Mouse (Mus musculus) spleen, adult 2 months (tissue): Measurements from ENCODE around the gene Hic1. TPM values are rescaled to one million over a fixed set of nuclear protein-coding genes. Genes with fewer than 3 reads are reported as not detected.
A peak's percentile ranks its signal among the peaks of the same experiment; 100 is the strongest.

Source experiments
- DNase-seq, 2 experiments: peaks; one replicate each; pipeline versions ENCODE4 v3.0.0 to v3.0.0-alpha.2; 2012 to 2021; ENCODE audit warnings: low spot score in 2 of 2, low read depth in 1 of 2
- H3K27ac ChIP-seq: fragments of 200-500 bp; 2 replicates; pipeline ENCODE4 v1.5.1; 2012; ENCODE audit warnings: low read length, inconsistent platforms; ENCODE audit not compliant: insufficient read depth
- H3K27me3 ChIP-seq: fragments of 200-500 bp; 2 replicates; pipeline ENCODE4 v1.6.1; 2012; ENCODE audit warnings: mild to moderate bottlenecking, moderate library complexity, low read length, inconsistent platforms; ENCODE audit not compliant: control insufficient read depth, insufficient read depth
- H3K36me3 ChIP-seq: fragments of 200-500 bp; 2 replicates; pipeline ENCODE4 v1.6.1; 2012; ENCODE audit warnings: mild to moderate bottlenecking, low read length, inconsistent platforms; ENCODE audit not compliant: control insufficient read depth, insufficient read depth
- H3K4me1 ChIP-seq: fragments of 200-500 bp; 2 replicates; pipeline ENCODE4 v1.6.1; 2011; ENCODE audit warnings: inconsistent platforms; ENCODE audit not compliant: control insufficient read depth, insufficient read depth, insufficient read length
- H3K4me3 ChIP-seq: fragments of 200-500 bp; 2 replicates; pipeline ENCODE4 v1.5.1; 2011; ENCODE audit warnings: mild to moderate bottlenecking, inconsistent platforms; ENCODE audit not compliant: insufficient read depth, insufficient read length; ENCODE audit errors: extremely low read depth
- CTCF ChIP-seq: fragments of 200-500 bp; IDR thresholded peaks from 2 replicates; pipeline ENCODE4 v1.5.1; 2011; ENCODE audit warnings: mild to moderate bottlenecking, inconsistent platforms; ENCODE audit not compliant: insufficient read depth, insufficient read length, insufficient replicate concordance; ENCODE audit errors: extremely low read depth
- POLR2A ChIP-seq: fragments of 200-500 bp; IDR thresholded peaks from 2 replicates; pipeline ENCODE4 v1.6.1; 2011; ENCODE audit warnings: low read depth, low read length, inconsistent platforms
- WGBS: fragments of 180-500 bp; shearing (Covaris S2); methylation state at CpG from one replicate; pipeline ENCODE4 v1.1.7; 2018; 5-methylcytosine and 5-hydroxymethylcytosine counted together
- polyA plus RNA-seq: library from polyadenylated mRNA; depleted of rRNA; stranded (reverse); fragments of >200 nt; gene quantifications from 2 replicates; pipeline ENCODE4 v1.2.3, GENCODE M21; 2012; rRNA removed

The Hic1 gene
- 9.2 and 13.2 TPM in 2 replicates for polyA plus RNA-seq

DNA sequence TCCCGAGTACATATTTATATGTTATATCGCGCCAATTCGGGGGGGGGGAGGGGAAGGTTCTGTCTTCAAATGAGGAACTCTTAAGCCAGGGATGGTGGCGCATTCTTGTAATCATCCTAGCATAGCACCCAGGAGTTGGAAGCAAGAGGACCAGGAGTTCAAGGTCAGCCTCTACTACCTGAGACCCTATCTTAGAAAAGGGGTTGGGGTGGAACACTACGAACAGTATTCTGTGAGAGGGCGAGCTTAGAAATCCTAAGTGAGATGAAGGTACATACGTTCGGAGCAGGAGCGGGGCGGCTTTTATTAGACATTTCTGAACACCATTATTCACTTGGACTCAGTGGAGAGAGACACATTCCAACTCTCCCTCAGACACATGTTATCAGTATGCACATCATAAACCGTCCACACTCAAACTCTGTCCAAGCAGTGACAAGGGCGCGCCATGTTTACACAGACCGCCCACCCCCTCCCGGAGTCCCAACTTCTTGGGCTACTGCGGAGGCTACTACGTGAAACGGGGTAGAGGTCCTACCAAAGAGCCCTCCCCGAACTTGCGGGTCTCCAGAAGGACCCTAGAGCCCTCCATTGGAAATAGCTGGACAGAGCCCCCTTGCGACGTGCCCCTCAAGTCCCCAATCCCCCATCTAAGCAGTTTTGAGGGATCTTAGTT lies at the start of gene Hic1:
Gene Hic1 (minus strand): TSS at position 115 of the 676 bp plus-strand sequence.
- 10% methylated on average over 23 of the region's 23 CpGs for WGBS
- H3K4me3 ChIP-seq = peak within 1 kb of the TSS; percentile 51
- H3K27me3 ChIP-seq = peaks cover 46% of the 10 kb centered on the region
- no peak for DNase-seq
- H3K4me1 ChIP-seq = peaks cover 59% of the 10 kb centered on the region
- TF ChIP-seq CTCF (no peak), POLR2A (no peak)
- H3K27ac ChIP-seq = peak within 1 kb of the TSS; percentile 41
- H3K36me3 ChIP-seq = no peaks in the 10 kb centered on the region

DNA sequence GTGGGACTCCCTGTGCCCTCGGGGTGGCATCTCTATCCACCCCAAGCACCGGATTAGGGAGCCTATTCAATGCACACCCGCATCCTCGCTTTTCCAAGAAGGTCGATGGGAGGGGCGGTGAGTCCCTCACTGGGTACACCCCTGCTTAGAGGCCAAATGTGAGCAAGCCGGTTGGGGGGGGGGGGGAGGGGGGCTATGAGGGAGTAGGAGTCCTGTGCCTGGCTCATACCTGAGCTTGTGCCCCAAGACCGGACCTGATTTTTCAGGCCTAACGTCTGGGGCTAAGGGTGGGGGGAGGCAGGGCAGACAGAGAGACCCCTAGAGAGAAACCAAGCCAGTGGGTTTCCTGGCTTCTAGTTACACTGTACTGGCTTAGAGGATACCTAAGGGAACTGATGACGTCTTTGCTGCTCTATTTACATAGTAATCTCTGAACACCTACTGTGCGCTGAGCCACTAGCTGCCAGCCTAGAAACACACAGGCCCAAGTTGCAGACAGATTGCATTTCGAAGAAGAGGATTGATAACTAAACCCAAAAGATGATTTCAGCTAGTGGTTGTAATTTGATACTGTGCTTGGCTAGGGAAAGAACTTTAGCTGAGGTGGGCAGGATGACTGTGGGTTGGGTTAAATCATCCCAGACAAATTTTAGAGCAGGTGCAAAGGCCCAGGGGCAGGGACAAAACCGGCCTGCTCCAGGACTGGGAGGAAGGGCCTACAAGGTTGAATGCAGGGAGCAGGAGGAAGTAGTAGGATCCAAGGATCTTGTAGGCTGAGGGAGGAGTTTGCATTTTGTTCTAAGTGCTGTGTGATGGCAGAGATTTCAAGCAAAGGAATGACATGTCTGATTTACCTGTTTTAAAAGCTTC lies 45.0 kb upstream of the Hic1 start:
- peaks cover 5% of the 10 kb centered on the region; the same call in 1 of the 2 replicates for H3K4me1 ChIP-seq
- no peak for DNase-seq
- no peak overlapping the region for H3K4me3 ChIP-seq
- no peak overlapping the region for H3K27ac ChIP-seq
- H3K36me3 ChIP-seq = no peaks in the 10 kb centered on the region
- 68% methylated on average over 13 of the region's 13 CpGs for WGBS
- H3K27me3 ChIP-seq = no peaks in the 10 kb centered on the region
- TF ChIP-seq POLR2A (no peak), CTCF (no peak)

DNA sequence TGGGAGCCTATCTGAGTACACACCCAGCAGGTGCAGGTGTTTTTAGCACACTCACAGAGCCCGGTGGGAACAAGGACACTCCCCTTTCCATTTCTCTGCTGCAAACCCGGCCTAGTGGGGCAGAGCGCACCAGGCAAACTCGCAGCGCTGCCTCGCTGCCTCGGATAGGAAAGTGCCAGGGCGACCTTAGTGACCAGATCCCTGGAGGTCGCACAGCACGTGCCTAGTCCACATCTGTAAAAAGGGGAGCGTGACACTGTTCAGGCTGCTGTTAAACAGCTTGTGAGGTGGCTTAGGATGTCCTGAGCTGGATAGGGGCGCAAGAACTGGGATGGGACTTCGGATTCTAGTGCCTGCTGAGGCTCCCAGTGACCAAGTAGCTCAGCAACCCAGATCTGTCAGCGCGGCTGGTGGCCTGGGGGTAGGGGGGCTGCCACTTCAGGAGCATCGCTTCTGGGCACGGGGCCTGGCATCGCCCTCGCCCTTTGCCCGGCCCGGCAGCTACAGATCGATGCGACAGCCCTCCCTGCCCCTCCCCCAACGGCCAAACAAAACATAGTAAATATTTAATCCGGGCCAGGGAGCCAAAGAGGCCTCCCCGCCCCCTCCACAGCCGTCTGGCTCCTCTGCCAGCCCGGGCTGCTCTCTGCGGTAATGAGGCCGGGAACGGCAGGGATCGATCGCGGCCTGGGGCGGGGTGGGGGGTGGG lies 44.2 kb upstream of the Hic1 start:
- 46% methylated on average over 35 of the region's 35 CpGs for WGBS
- peaks cover 5% of the 10 kb centered on the region; the same call in 1 of the 2 replicates for H3K4me1 ChIP-seq
- no peak overlapping the region for H3K4me3 ChIP-seq
- no peak overlapping the region for H3K27ac ChIP-seq
- DNase-seq = no peak
- H3K36me3 ChIP-seq = no peaks in the 10 kb centered on the region
- TF ChIP-seq CTCF (no peak), POLR2A (no peak)
- H3K27me3 ChIP-seq = no peaks in the 10 kb centered on the region

DNA sequence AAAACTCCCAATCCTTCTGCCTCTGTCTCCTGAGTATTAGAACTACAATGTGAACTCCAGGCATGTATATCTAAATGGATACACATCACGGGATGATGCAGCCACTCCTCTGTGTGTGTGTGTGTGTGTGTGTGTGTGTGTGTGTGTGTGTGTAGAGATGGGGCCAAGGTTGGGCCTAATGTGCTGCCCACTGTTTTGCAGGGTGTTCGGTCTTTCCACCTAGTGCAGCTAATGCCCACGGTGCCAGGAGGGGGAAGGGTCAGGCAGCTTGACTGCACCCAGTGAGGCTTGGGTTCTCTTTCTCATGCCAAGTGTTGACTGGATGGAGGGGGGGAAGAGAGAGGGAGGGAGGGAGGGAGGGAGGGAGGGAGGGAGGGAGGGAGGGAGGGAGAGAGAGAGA lies 43.6 kb upstream of the Hic1 start:
- TF ChIP-seq POLR2A (no peak), CTCF (no peak)
- Histone ChIP-seq H3K27me3 (no peaks in the 10 kb centered on the region), H3K4me1 (peaks cover 5% of the 10 kb centered on the region; the same call in 1 of the 2 replicates), H3K36me3 (no peaks in the 10 kb centered on the region), H3K4me3 (no peak overlapping the region), H3K27ac (no peak overlapping the region)
- no peak for DNase-seq
- 65% methylated on average over 3 of the region's 3 CpGs for whole genome bisulfite sequencing

DNA sequence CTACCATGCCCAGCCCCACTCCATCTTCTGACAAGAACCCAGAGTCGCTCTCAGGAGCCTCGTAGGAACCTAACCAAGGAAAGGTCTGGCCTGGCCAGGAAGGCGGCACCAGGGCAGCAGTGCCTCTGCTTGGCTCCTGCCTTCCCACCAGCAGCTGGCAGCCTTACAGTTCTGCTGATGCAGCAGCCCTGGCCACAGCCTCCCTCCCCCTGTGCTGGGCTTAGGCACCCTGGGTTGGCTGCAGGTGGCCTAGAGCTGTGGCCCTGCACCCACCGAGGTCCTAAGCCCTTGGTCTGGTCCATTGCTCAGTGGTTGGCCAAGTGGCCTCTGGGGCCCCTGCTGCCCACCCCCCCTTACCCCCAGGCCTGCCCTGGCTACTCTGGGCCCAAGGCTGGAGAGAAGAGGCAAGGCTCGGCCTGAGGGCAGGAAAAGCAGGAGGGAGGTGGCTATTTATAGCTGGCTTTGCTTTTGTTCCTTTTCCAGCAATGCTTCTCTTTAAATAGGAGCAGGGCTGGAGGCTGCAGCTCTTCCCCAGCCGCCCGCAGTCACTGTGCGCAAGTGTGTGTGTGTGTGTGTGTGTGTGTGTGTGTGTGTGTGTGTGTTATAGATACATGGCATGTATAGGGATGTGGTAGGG lies 42.8 kb upstream of the Hic1 start:
- no peak for DNase-seq
- TF ChIP-seq POLR2A (no peak), CTCF (no peak)
- Histone ChIP-seq H3K4me3 (no peak overlapping the region), H3K27me3 (no peaks in the 10 kb centered on the region), H3K36me3 (no peaks in the 10 kb centered on the region), H3K27ac (0 out of 2 replicates have a peak overlapping the region, but pooled peaks have one; percentile 14), H3K4me1 (peaks cover 5% of the 10 kb centered on the region; the same call in 1 of the 2 replicates)
- WGBS = 54% methylated on average over 8 of the region's 8 CpGs

DNA sequence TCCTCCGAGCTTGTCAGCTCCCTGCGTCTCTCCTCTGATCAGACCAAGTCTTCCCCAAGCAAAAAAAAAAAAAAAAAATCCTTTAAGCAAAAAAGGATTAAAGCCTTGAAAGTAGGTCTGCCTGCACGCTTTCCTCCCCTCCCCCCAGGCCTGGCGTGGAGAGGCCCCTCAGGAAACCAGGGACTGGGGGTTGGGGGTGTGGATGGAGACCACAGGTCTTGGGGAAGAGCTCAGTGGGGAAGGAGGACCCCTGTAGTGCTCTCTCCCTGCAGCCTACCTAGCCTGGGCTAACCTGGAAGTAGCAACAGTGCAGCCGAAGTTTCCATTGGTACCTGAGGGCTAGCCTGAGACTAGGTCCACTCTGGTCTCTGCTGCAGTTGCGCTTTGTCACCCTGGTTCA lies 41.4 kb upstream of the Hic1 start:
- no peak for DNase-seq
- no peak for TF ChIP-seq POLR2A
- TF ChIP-seq CTCF = no peak
- H3K4me3 ChIP-seq = no peak overlapping the region
- H3K4me1 ChIP-seq = peaks cover 12% of the 10 kb centered on the region; the same call in 1 of the 2 replicates
- H3K27me3 ChIP-seq = no peaks in the 10 kb centered on the region
- no peaks in the 10 kb centered on the region for H3K36me3 ChIP-seq
- 85% methylated on average over 6 of the region's 6 CpGs for WGBS
- H3K27ac ChIP-seq = no peak overlapping the region
